Mouse (Mus musculus) limb, embryonic 15.5 days (tissue): Measurements from ENCODE around the gene Pkp4. TPM values are rescaled to one million over a fixed set of nuclear protein-coding genes. Genes with fewer than 3 reads are reported as not detected.

Experiments used
- ATAC-seq: fragments of 200-750 bp; cut with Nextera tagmentation; 2 replicates; pipeline ENCODE4 v1.8.0; 2017; ENCODE audit warnings: low read depth, moderate TSS enrichment; ENCODE audit not compliant: insufficient number of reproducible peaks, low FRiP score, low TSS enrichment
- H3K27ac ChIP-seq: fragments of 300-500 bp; sonication (generic); 2 replicates; pipeline ENCODE4 v1.5.1; 2015; ENCODE audit warnings: moderate library complexity, mild to moderate bottlenecking, inconsistent platforms
- H3K27me3 ChIP-seq: fragments of 300-500 bp; sonication (generic); 2 replicates; pipeline ENCODE4 v1.6.1; 2015; ENCODE audit warnings: inconsistent platforms
- H3K36me3 ChIP-seq: fragments of 300-500 bp; sonication (generic); 2 replicates; pipeline ENCODE4 v1.6.1; 2015; ENCODE audit warnings: inconsistent platforms
- H3K4me1 ChIP-seq: fragments of 300-500 bp; sonication (generic); 2 replicates; pipeline ENCODE4 v1.6.1; 2015; ENCODE audit warnings: inconsistent platforms
- H3K4me2 ChIP-seq: fragments of 300-500 bp; sonication (generic); 2 replicates; pipeline ENCODE4 v1.6.1; 2015; ENCODE audit warnings: mild to moderate bottlenecking, inconsistent platforms
- H3K4me3 ChIP-seq: fragments of 300-500 bp; sonication (generic); 2 replicates; pipeline ENCODE4 v1.5.1; 2015; ENCODE audit warnings: mild to moderate bottlenecking, inconsistent platforms
- H3K9ac ChIP-seq: fragments of 300-500 bp; sonication (generic); 2 replicates; pipeline ENCODE4 v1.6.1; 2015; ENCODE audit warnings: inconsistent platforms
- H3K9me3 ChIP-seq: fragments of 300-500 bp; sonication (generic); 2 replicates; pipeline ENCODE4 v1.6.1; 2016; ENCODE audit warnings: inconsistent platforms
- WGBS: fragments of 180-500 bp; shearing (Covaris S2); methylation state at CpG from one replicate; pipeline ENCODE4 v1.1.7; 2015; 5-methylcytosine and 5-hydroxymethylcytosine counted together
- polyA plus RNA-seq: library from polyadenylated mRNA; unstranded; fragments of >200 nt; fragmentation: Nextera tagmentation; extraction: Ambion mirVana; gene quantifications from 2 replicates; pipeline ENCODE4 v1.2.1, GENCODE M21; 2015

Pkp4 gene
- polyA plus RNA-seq, 1 experiment from 2014 or later: 23.4 TPM

- Histone ChIP-seq H3K4me2 (no peak overlapping the region), H3K4me1 (peaks cover 8% of the 10 kb centered on the region), H3K4me3 (no peak overlapping the region), H3K36me3 (no peaks in the 10 kb centered on the region), H3K27me3 (no peaks in the 10 kb centered on the region), H3K9me3 (no peaks in the 10 kb centered on the region), H3K27ac (no peak overlapping the region), H3K9ac (no peak overlapping the region)
- 78% methylated on average over 8 of the region's 8 CpGs for WGBS
- ATAC-seq: no peak
Measured at GRCm38 (mm10) chr2:59284734-59285490, 124.3 kb downstream of the Pkp4 start.

- ATAC-seq: no peak
Measured at GRCm38 (mm10) chr2:59285581-59285980, 124.9 kb downstream of the Pkp4 start.

GRCm38 (mm10) chr2:59286247-59286646 is 125.6 kb downstream of the Pkp4 start:
- H3K9me3 ChIP-seq: no peaks in the 10 kb centered on the region
- H3K27me3 ChIP-seq: no peaks in the 10 kb centered on the region
- no peak overlapping the region for H3K9ac ChIP-seq
- no peak overlapping the region for H3K4me2 ChIP-seq
- H3K36me3 ChIP-seq: no peaks in the 10 kb centered on the region
- ATAC-seq: 0 out of 2 replicates have a peak, but pooled peaks have one; percentile 67
- H3K4me3 ChIP-seq: no peak overlapping the region
- H3K4me1 ChIP-seq: peaks cover 14% of the 10 kb centered on the region
- WGBS: 37% methylated on average over 9 of the region's 9 CpGs
- no peak overlapping the region for H3K27ac ChIP-seq

More at GRCm38 (mm10) chr2:59285581-59285980, 124.9 kb downstream of the Pkp4 start:
- Histone ChIP-seq H3K9ac (no peak overlapping the region), H3K4me2 (no peak overlapping the region), H3K4me1 (peaks cover 11% of the 10 kb centered on the region), H3K27ac (no peak overlapping the region), H3K27me3 (no peaks in the 10 kb centered on the region), H3K9me3 (no peaks in the 10 kb centered on the region), H3K4me3 (no peak overlapping the region), H3K36me3 (no peaks in the 10 kb centered on the region)
- 43% methylated on average over 1 of the region's 1 CpGs for WGBS

- Histone ChIP-seq H3K4me1 (peaks cover 14% of the 10 kb centered on the region), H3K36me3 (no peaks in the 10 kb centered on the region), H3K4me3 (no peak overlapping the region), H3K9ac (no peak overlapping the region), H3K9me3 (no peaks in the 10 kb centered on the region), H3K27ac (no peak overlapping the region), H3K4me2 (no peak overlapping the region), H3K27me3 (no peaks in the 10 kb centered on the region)
- 82% methylated on average over 8 of the region's 8 CpGs for WGBS
- no peak for ATAC-seq
Measured at GRCm38 (mm10) chr2:59287630-59288029, 127.0 kb downstream of the Pkp4 start.

- H3K9me3 ChIP-seq: no peaks in the 10 kb centered on the region
- no peaks in the 10 kb centered on the region for H3K36me3 ChIP-seq
- no peak for ATAC-seq
- H3K27me3 ChIP-seq: no peaks in the 10 kb centered on the region
- no peak overlapping the region for H3K27ac ChIP-seq
- H3K4me2 ChIP-seq: no peak overlapping the region
- H3K9ac ChIP-seq: no peak overlapping the region
- no peak overlapping the region for H3K4me3 ChIP-seq
- WGBS: 76% methylated on average over 2 of the region's 2 CpGs
- peaks cover 14% of the 10 kb centered on the region for H3K4me1 ChIP-seq
Measured at GRCm38 (mm10) chr2:59289411-59289810, 128.8 kb downstream of the Pkp4 start.

- no peaks in the 10 kb centered on the region for H3K9me3 ChIP-seq
- H3K4me2 ChIP-seq: no peak overlapping the region
- whole genome bisulfite sequencing: 30% methylated on average over 3 of the region's 3 CpGs
- H3K27me3 ChIP-seq: no peaks in the 10 kb centered on the region
- no peak overlapping the region for H3K27ac ChIP-seq
- ATAC-seq: no peak
- H3K4me3 ChIP-seq: no peak overlapping the region
- no peaks in the 10 kb centered on the region for H3K36me3 ChIP-seq
- H3K4me1 ChIP-seq: peaks cover 13% of the 10 kb centered on the region
- no peak overlapping the region for H3K9ac ChIP-seq
Measured at GRCm38 (mm10) chr2:59290391-59290790, 129.7 kb downstream of the Pkp4 start.

GRCm38 (mm10) chr2:59299831-59300230 is 139.2 kb downstream of the Pkp4 start:
- Histone ChIP-seq H3K36me3 (no peaks in the 10 kb centered on the region), H3K9me3 (no peaks in the 10 kb centered on the region), H3K27ac (no peak overlapping the region), H3K4me1 (no peaks in the 10 kb centered on the region), H3K4me2 (no peak overlapping the region), H3K9ac (no peak overlapping the region), H3K27me3 (no peaks in the 10 kb centered on the region), H3K4me3 (no peak overlapping the region)
- 90% methylated on average over 3 of the region's 3 CpGs for WGBS
- ATAC-seq: no peak

GRCm38 (mm10) chr2:59301671-59302070 is 141.0 kb downstream of the Pkp4 start:
- Histone ChIP-seq H3K9me3 (no peaks in the 10 kb centered on the region), H3K27ac (no peak overlapping the region), H3K36me3 (peaks cover 8% of the 10 kb centered on the region), H3K4me3 (no peak overlapping the region), H3K27me3 (no peaks in the 10 kb centered on the region), H3K9ac (no peak overlapping the region), H3K4me1 (no peaks in the 10 kb centered on the region), H3K4me2 (no peak overlapping the region)
- ATAC-seq: no peak
- WGBS: 49% methylated on average over 12 of the region's 12 CpGs

GRCm38 (mm10) chr2:59302430-59302829 is 141.8 kb downstream of the Pkp4 start:
- no peaks in the 10 kb centered on the region for H3K4me1 ChIP-seq
- no peak overlapping the region for H3K27ac ChIP-seq
- no peak overlapping the region for H3K4me2 ChIP-seq
- H3K27me3 ChIP-seq: no peaks in the 10 kb centered on the region
- ATAC-seq: no peak
- H3K9me3 ChIP-seq: no peaks in the 10 kb centered on the region
- H3K36me3 ChIP-seq: peaks cover 16% of the 10 kb centered on the region
- no peak overlapping the region for H3K9ac ChIP-seq
- WGBS: 79% methylated on average over 6 of the region's 6 CpGs
- H3K4me3 ChIP-seq: no peak overlapping the region

GRCm38 (mm10) chr2:59303530-59304063 is 142.9 kb downstream of the Pkp4 start:
- peaks cover 23% of the 10 kb centered on the region for H3K36me3 ChIP-seq
- no peak overlapping the region for H3K27ac ChIP-seq
- H3K4me2 ChIP-seq: no peak overlapping the region
- H3K27me3 ChIP-seq: no peaks in the 10 kb centered on the region
- no peaks in the 10 kb centered on the region for H3K4me1 ChIP-seq
- no peak overlapping the region for H3K4me3 ChIP-seq
- no peak for ATAC-seq
- no peaks in the 10 kb centered on the region for H3K9me3 ChIP-seq
- WGBS: 84% methylated on average over 12 of the region's 12 CpGs
- no peak overlapping the region for H3K9ac ChIP-seq

GRCm38 (mm10) chr2:59307302-59307701 is 146.7 kb downstream of the Pkp4 start:
- ATAC-seq: no peak
- 73% methylated on average over 8 of the region's 8 CpGs for WGBS
- H3K36me3 ChIP-seq: peaks cover 37% of the 10 kb centered on the region

GRCm38 (mm10) chr2:59308055-59308454 is 147.4 kb downstream of the Pkp4 start:
- 92% methylated on average over 19 of the region's 19 CpGs for whole genome bisulfite sequencing
- no peak overlapping the region for H3K27ac ChIP-seq
- H3K4me3 ChIP-seq: no peak overlapping the region
- no peak overlapping the region for H3K4me2 ChIP-seq
- H3K27me3 ChIP-seq: no peaks in the 10 kb centered on the region
- no peak for ATAC-seq
- no peaks in the 10 kb centered on the region for H3K9me3 ChIP-seq
- H3K36me3 ChIP-seq: peaks cover 41% of the 10 kb centered on the region
- H3K9ac ChIP-seq: no peak overlapping the region
- H3K4me1 ChIP-seq: no peaks in the 10 kb centered on the region

More at GRCm38 (mm10) chr2:59307302-59307701, 146.7 kb downstream of the Pkp4 start:
- H3K4me3 ChIP-seq: no peak overlapping the region
- H3K4me1 ChIP-seq: no peaks in the 10 kb centered on the region
- no peaks in the 10 kb centered on the region for H3K27me3 ChIP-seq
- no peaks in the 10 kb centered on the region for H3K9me3 ChIP-seq
- H3K27ac ChIP-seq: no peak overlapping the region
- H3K4me2 ChIP-seq: no peak overlapping the region
- H3K9ac ChIP-seq: no peak overlapping the region
